Mouse (Mus musculus): ENCODE results near the gene Phf24. TPM values are rescaled to one million over a fixed set of nuclear protein-coding genes. Genes with fewer than 3 reads are reported as not detected.

Phf24 gene
- total and polyA plus RNA-seq, 3 experiments, result not detected

GRCm38 (mm10) chr4:42915966-42916365, 494 bp upstream of the Phf24 start:
- DNase-seq (ENCODE audit: extremely low read depth), result no peak
- H3K79me2 ChIP-seq (replicated peaks; ENCODE audit: control insufficient read depth, extremely low read depth, insufficient read depth, poor library complexity, severe bottlenecking), result no peaks in the 10 kb centered on the region
- in situ Hi-C loops (cut with MboI; ENCODE audit: low pct_ligation_motif_present, low pct_unique_long_range_greater_than_20kb, low sequenced_read_pairs) (no loop called here), dilution Hi-C loops (cut with MboI; ENCODE audit: extremely low pct_ligation_motif_present, extremely low pct_unique_long_range_greater_than_20kb, low sequenced_read_pairs) (no loop called here)
- TF ChIP-seq TCF12 (IDR thresholded peaks at IDR 0.05; ENCODE audit: low read depth, low read length) (no peak), MEF2A (IDR thresholded peaks at IDR 0.05; ENCODE audit: borderline replicate concordance, low read depth, low read length) (no peak), MAFK (IDR thresholded peaks at IDR 0.05; ENCODE audit: insufficient replicate concordance, low read length) (no peak), USF1 (IDR thresholded peaks at IDR 0.05; ENCODE audit: low read depth, low read length) (no peak), E2F4 (IDR thresholded peaks at IDR 0.05; ENCODE audit: insufficient replicate concordance, low read depth, low read length) (no peak), TBP (conservative IDR thresholded peaks at IDR 0.05; ENCODE audit: low read depth, low read length) (no peak), GABPA (IDR thresholded peaks at IDR 0.05; ENCODE audit: insufficient replicate concordance, low read depth, low read length) (no peak), MAX (IDR thresholded peaks at IDR 0.05; ENCODE audit: low read length) (no peak), EP300 (IDR thresholded peaks at IDR 0.05; ENCODE audit: low read length) (no peak), JUND (conservative IDR thresholded peaks at IDR 0.05; ENCODE audit: low read depth, low read length) (no peak), NELFE (IDR thresholded peaks at IDR 0.05; ENCODE audit: low read depth, low read length) (no peak), ELF1 (IDR thresholded peaks at IDR 0.05; ENCODE audit: low read depth, low read length) (no peak), MYC (IDR thresholded peaks at IDR 0.05; ENCODE audit: low read depth, low read length) (no peak), ZMIZ1 (IDR thresholded peaks at IDR 0.05; ENCODE audit: low read depth, low read length) (no peak), JUN (IDR thresholded peaks at IDR 0.05; ENCODE audit: insufficient read depth, low read depth, low read length) (no peak), UBTF (IDR thresholded peaks at IDR 0.05; ENCODE audit: low read depth, low read length) (no peak), MXI1 (IDR thresholded peaks at IDR 0.05; ENCODE audit: low read depth, low read length) (no peak), SIN3A (IDR thresholded peaks at IDR 0.05; ENCODE audit: low read length) (no peak)
- no peak overlapping the region for H3K4me3 ChIP-seq (replicated peaks in 1 of 3; ENCODE audit: low read depth in 2 of 3, low read length in 2 of 3, poor library complexity in 1 of 3)
- H3K9me3 ChIP-seq (replicated peaks; ENCODE audit: low read length), result peaks cover 2% of the 10 kb centered on the region
- no peaks in the 10 kb centered on the region for H3K36me3 ChIP-seq (replicated peaks in 1 of 2; ENCODE audit: control insufficient read depth in 1 of 2, insufficient read depth in 1 of 2, low read length in 1 of 2)
- no peak overlapping the region for H3K4me2 ChIP-seq (ENCODE audit: insufficient read depth, low read depth, poor library complexity, severe bottlenecking)
- no peaks in the 10 kb centered on the region for H3K4me1 ChIP-seq (ENCODE audit: control insufficient read depth in 1 of 2, insufficient read depth in 2 of 2)
- H3K9ac ChIP-seq (ENCODE audit: insufficient read depth, low read depth), result no peak overlapping the region
- peaks cover 77% of the 10 kb centered on the region for H3K27me3 ChIP-seq (replicated peaks)
- H3K27ac ChIP-seq (ENCODE audit: insufficient read depth, low read depth), result no peak overlapping the region

- H3K9ac ChIP-seq (ENCODE audit: insufficient read depth, low read depth), result no peak overlapping the region
- TF ChIP-seq CHD2 (IDR thresholded peaks at IDR 0.05; ENCODE audit: low read length) (no peak), CHD1 (IDR thresholded peaks at IDR 0.05; ENCODE audit: low read depth, low read length) (no peak), SMC3 (IDR thresholded peaks at IDR 0.05; ENCODE audit: low read depth, low read length) (no peak), MXI1 (IDR thresholded peaks at IDR 0.05; ENCODE audit: low read depth, low read length) (no peak), BHLHE40 (IDR thresholded peaks at IDR 0.05; ENCODE audit: low read depth, low read length) (no peak), MAFK (IDR thresholded peaks at IDR 0.05; ENCODE audit: insufficient replicate concordance, low read length) (no peak), E2F4 (IDR thresholded peaks at IDR 0.05; ENCODE audit: insufficient replicate concordance, low read depth, low read length) (no peak), NRF1 (IDR thresholded peaks at IDR 0.05; ENCODE audit: low read depth, low read length) (no peak), KAT2A (IDR thresholded peaks at IDR 0.05; ENCODE audit: insufficient replicate concordance, low read length) (no peak), ZC3H11A (IDR thresholded peaks at IDR 0.05; ENCODE audit: low read depth, low read length) (no peak), MAZ (IDR thresholded peaks at IDR 0.05; ENCODE audit: low read depth, low read length) (no peak)
- H3K27me3 ChIP-seq (replicated peaks), result peaks cover 81% of the 10 kb centered on the region
- no peak overlapping the region for H3K4me3 ChIP-seq (replicated peaks in 1 of 3; ENCODE audit: low read depth in 2 of 3, low read length in 2 of 3, poor library complexity in 1 of 3)
- H3K36me3 ChIP-seq (replicated peaks in 1 of 2; ENCODE audit: control insufficient read depth in 1 of 2, insufficient read depth in 1 of 2, low read length in 1 of 2), result no peaks in the 10 kb centered on the region
- no peaks in the 10 kb centered on the region for H3K4me1 ChIP-seq (ENCODE audit: control insufficient read depth in 1 of 2, insufficient read depth in 2 of 2)
- no peak for DNase-seq (ENCODE audit: extremely low read depth)
- in situ Hi-C loops (cut with MboI; ENCODE audit: low pct_ligation_motif_present, low pct_unique_long_range_greater_than_20kb, low sequenced_read_pairs) (no loop called here), dilution Hi-C loops (cut with MboI; ENCODE audit: extremely low pct_ligation_motif_present, extremely low pct_unique_long_range_greater_than_20kb, low sequenced_read_pairs) (no loop called here)
- H3K27ac ChIP-seq (ENCODE audit: insufficient read depth, low read depth), result no peak overlapping the region
- peaks cover 2% of the 10 kb centered on the region for H3K9me3 ChIP-seq (replicated peaks; ENCODE audit: low read length)
- no peaks in the 10 kb centered on the region for H3K79me2 ChIP-seq (replicated peaks; ENCODE audit: control insufficient read depth, extremely low read depth, insufficient read depth, poor library complexity, severe bottlenecking)
- no peak overlapping the region for H3K4me2 ChIP-seq (ENCODE audit: insufficient read depth, low read depth, poor library complexity, severe bottlenecking)
These were observed 928 bp downstream of the Phf24 start for GRCm38 (mm10) chr4:42917402-42917774.

All from CH12.LX (cell line).